Mouse (Mus musculus) olfactory bulb, adult 2 months (tissue): Measurements from ENCODE around the gene Camkmt.

Experiments used
- CTCF ChIP-seq: fragments of 200-500 bp; IDR thresholded peaks from 2 replicates; pipeline ENCODE4 v1.5.1; 2012; ENCODE audit warnings: low read depth, mild to moderate bottlenecking, low read length, moderate library complexity; ENCODE audit not compliant: insufficient read depth
- POLR2A ChIP-seq: fragments of 200-500 bp; IDR thresholded peaks from 2 replicates; pipeline ENCODE4 v1.6.1; 2012; ENCODE audit warnings: mild to moderate bottlenecking, low read depth, low read length, moderate library complexity; ENCODE audit not compliant: insufficient read depth

DNA sequence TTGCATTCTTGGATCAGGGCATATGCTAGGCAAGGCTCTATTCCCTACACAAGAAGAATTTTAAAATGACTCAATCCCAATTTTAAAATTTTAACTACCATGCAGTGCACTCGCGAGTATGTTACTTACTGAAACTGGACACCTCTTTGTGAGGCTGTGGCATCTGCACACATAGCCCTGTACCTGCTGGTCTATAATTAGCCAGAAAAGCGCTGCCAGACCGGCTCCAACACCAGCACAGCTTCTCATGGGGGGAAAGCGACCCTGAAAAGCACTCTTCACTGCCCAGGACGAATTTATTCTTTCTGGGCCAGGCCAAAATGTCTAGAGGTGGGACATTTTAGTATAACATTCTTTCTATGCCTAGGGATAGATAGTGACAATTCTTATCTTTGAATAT, 19.7 kb upstream of the Camkmt start:
- TF ChIP-seq CTCF = no peak
- no peak for TF ChIP-seq POLR2A
